ENCODE assay signal across 11 mouse cellular contexts in genomic region chr7:91601307-91601706, GRCm38 (mm10).
A peak's percentile ranks its signal among the peaks of the same experiment; 100 is the strongest.
DNase-seq lines count a peak whose midpoint lies in the region; ATAC-seq and TF ChIP-seq lines count a peak whose summit lies in the region.
"Had no signal": no experiment of that assay in that cellular context is flagged by ENCODE, and none has a peak within 500 bp of the region (broad histone marks: within the 10 kb centered on the region; RNA-seq: fewer than 3 reads in every experiment).

No protein-coding gene starts in this region.

- H3K4me1 ChIP-seq in liver, postnatal 0 days (ENCODE audit: insufficient read depth), result no peaks in the 10 kb centered on the region
- H3K4me1 ChIP-seq: limb, embryonic 15.5 days; midbrain, embryonic 12.5 days had no signal

- no peaks in the 10 kb centered on the region for H3K9me3 ChIP-seq in liver, postnatal 0 days (ENCODE audit: low read length)
- H3K9me3 ChIP-seq: limb, embryonic 15.5 days; midbrain, embryonic 12.5 days had no signal

- DNase-seq in cerebellum, postnatal 14 days, result peak; percentile 38 to 46
- no peak for DNase-seq in cerebellum, adult 11 months
- DNase-seq in liver, postnatal 0 days, result no peak
- DNase-seq in liver, result no peak
- peak; percentile 37 for DNase-seq in embryo, embryonic 10.5 days (ENCODE audit: low spot score)
- peak; percentile 39 for DNase-seq in retina, postnatal 1 day
- no peak for DNase-seq in gastrocnemius, adult 8-10 months (ENCODE audit: low spot score in 2 of 2)
- DNase-seq in right cerebral cortex, adult 2 months (ENCODE audit: low spot score in 2 of 2), result no peak

- H3K27me3 ChIP-seq in liver, postnatal 0 days (ENCODE audit: insufficient read depth, low read length), result no peaks in the 10 kb centered on the region
- H3K27me3 ChIP-seq: limb, embryonic 15.5 days; midbrain, embryonic 12.5 days had no signal

- H3K36me3 ChIP-seq in liver, postnatal 0 days (replicated peaks; ENCODE audit: insufficient read depth, low read length), result no peaks in the 10 kb centered on the region
- H3K36me3 ChIP-seq: limb, embryonic 15.5 days; midbrain, embryonic 12.5 days had no signal

- TF ChIP-seq CTCF in liver, postnatal 0 days (IDR thresholded peaks at IDR 0.05; ENCODE audit: low read depth), result peak; percentile 47

- no peak overlapping the region for H3K27ac ChIP-seq in liver, postnatal 0 days (ENCODE audit: low read depth)
- H3K27ac ChIP-seq: limb, embryonic 15.5 days; midbrain, embryonic 12.5 days had no signal

- no peak for ATAC-seq in liver, postnatal 0 days

- TF ChIP-seq EP300 in liver, postnatal 0 days (IDR thresholded peaks at IDR 0.05; ENCODE audit: low read depth), result no peak

- no peak overlapping the region for H3K4me2 ChIP-seq in liver, postnatal 0 days (ENCODE audit: low read depth, low read length)
- H3K4me2 ChIP-seq: limb, embryonic 15.5 days; midbrain, embryonic 12.5 days had no signal

- H3K9ac ChIP-seq in liver, postnatal 0 days (replicated peaks), result no peak overlapping the region
- H3K9ac ChIP-seq: limb, embryonic 15.5 days; midbrain, embryonic 12.5 days had no signal

- H3K4me3 ChIP-seq in liver, postnatal 0 days (ENCODE audit: low read depth, low read length), result no peak overlapping the region
- H3K4me3 ChIP-seq: erythroblast, embryonic 14.5 days; limb, embryonic 15.5 days; midbrain, embryonic 12.5 days had no signal

Comparison
In these comparisons a context has a peak if more than half of its experiments do, and no peak if none do; other contexts are left out.
1. DNase-seq: peak in cerebellum, postnatal 14 days (2 of 2), embryo, embryonic 10.5 days (single experiment) and retina, postnatal 1 day (single experiment); none in cerebellum, adult 11 months (single experiment), liver, postnatal 0 days (single experiment), liver (single experiment), gastrocnemius, adult 8-10 months (0 of 2) and right cerebral cortex, adult 2 months (0 of 2).